Mouse (Mus musculus) left cerebral cortex, adult 2 months (tissue): ENCODE results near the gene Zdhhc13. TPM values are rescaled to one million over a fixed set of nuclear protein-coding genes. Genes with fewer than 3 reads are reported as not detected.

ENCODE experiments used
- DNase-seq, 2 experiments: peaks; one replicate each; pipeline ENCODE4 v3.0.0; 2021 to 2022; ENCODE audit warnings: low spot score in 2 of 2, mixed read lengths in 1 of 2; ENCODE audit errors: extremely low spot score in 1 of 2
- H3K27ac ChIP-seq: fragments of 200-600 bp; 2 replicates; pipeline ENCODE4 v1.8.1; 2022
- H3K4me3 ChIP-seq: fragments of 200-600 bp; 2 replicates; pipeline ENCODE4 v1.8.1; 2022
- CTCF ChIP-seq: fragments of 200-600 bp; IDR thresholded peaks from 2 replicates; pipeline ENCODE4 v1.8.1; 2022; ENCODE audit warnings: antibody characterized with exemption, mild to moderate bottlenecking, moderate library complexity
- intact Hi-C: fragments of 180-260 bp; cut with DNase I; formaldehyde crosslinking; loops from one replicate; pipeline ENCODE4 v1.15.1; 2025
- total RNA-seq, 2 experiments: library from RNA; stranded (reverse); gene quantifications; 2 replicates each; pipeline ENCODE4 v1.2.3; 2021

Gene Zdhhc13
- total RNA-seq, 2 experiments from 2014 or later = 21.0 to 24.2 TPM

- Histone ChIP-seq H3K4me3 (no peak overlapping the region), H3K27ac (no peak overlapping the region)
- no peak for TF ChIP-seq CTCF
- intact Hi-C loops = no loop called here
- DNase-seq = no peak
Measured at GRCm38 (mm10) chr7:48870579-48871180, 81.9 kb downstream of the Zdhhc13 start.

DNA sequence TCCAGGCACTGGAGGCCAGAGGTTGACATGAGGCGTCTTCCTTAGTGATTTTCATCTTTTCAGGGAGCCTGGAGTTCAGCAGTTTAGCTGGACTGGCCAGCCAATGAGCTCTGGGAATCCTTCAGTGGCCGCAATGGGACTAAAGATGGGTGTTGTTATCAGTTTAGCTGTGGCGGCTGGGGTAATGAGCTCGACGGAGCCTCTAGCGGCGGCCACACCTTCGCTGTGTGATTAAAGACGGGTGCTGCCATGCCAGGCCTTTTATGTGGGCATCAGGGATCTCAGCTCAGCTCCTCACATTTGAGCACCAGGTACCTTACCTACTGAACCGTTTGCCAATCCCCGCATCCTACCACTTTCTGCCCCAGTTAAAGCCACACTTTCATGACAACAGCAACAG is 82.5 kb downstream of the Zdhhc13 start:
- intact Hi-C loops = no loop called here
- no peak for DNase-seq
- TF ChIP-seq CTCF = no peak
- H3K4me3 ChIP-seq = no peak overlapping the region
- H3K27ac ChIP-seq = no peak overlapping the region

DNA sequence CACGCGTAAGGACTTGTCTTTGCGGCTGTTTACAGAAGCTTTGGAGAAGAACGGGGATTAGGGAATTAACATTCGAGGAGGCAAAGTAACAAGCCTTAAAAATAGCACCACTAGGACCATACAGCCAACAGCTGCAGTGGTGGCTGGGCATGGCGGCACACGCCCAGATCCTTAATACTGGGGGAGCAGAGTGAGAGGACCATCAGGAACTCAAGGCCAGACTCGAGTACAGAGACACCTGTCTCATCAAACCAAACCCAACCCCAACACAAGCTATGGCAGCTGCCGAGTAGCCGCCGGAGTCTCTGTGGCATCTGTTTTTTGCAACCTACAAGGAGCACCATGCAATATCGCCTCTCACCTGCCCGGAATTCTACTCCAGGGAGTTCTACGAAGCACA is 86.3 kb downstream of the Zdhhc13 start:
- intact Hi-C loops = no loop called here
- TF ChIP-seq CTCF = no peak
- H3K27ac ChIP-seq = no peak overlapping the region

GRCm38 (mm10) chr7:48876526-48876925 is 87.7 kb downstream of the Zdhhc13 start:
- no peak overlapping the region for H3K27ac ChIP-seq
- peak; percentile 41 to 45 for DNase-seq
- H3K4me3 ChIP-seq = no peak overlapping the region
- peak; percentile 94 for TF ChIP-seq CTCF
- intact Hi-C loops = no loop called here

More for the DNA sequence above, 86.3 kb downstream of the Zdhhc13 start:
- DNase-seq = no peak
- H3K4me3 ChIP-seq = no peak overlapping the region

Other genes starting within 250 kb of the Zdhhc13 start
- gene Mrgprb2, start 230.9 kb upstream of the Zdhhc13 start, total RNA-seq = not detected
- gene Mrgprb3, start 145.2 kb upstream of the Zdhhc13 start, total RNA-seq = not detected
- not detected for gene Csrp3, start 59.0 kb downstream of the Zdhhc13 start, total RNA-seq
- gene E2f8, start 92.6 kb downstream of the Zdhhc13 start, total RNA-seq = under 1 TPM; 0.09 to 0.23 TPM
- gene Nav2, start 119.7 kb downstream of the Zdhhc13 start, total RNA-seq = 100 to 1,000 TPM; 102 to 119 TPM